Mouse (Mus musculus): ENCODE data around the gene Pou2f1. TPM values are rescaled to one million over a fixed set of nuclear protein-coding genes. Genes with fewer than 3 reads are reported as not detected.
A peak's percentile ranks its signal among the peaks of the same experiment; 100 is the strongest.
"Not testable (repeated sequence)": the region's sequence is repeated elsewhere in the genome, so short reads cannot be mapped to it uniquely, and the experiment has no call there.

The Pou2f1 gene
- polyA plus RNA-seq, 1 experiment from 2014 or later = 3.4 TPM

GRCm38 (mm10) chr1:166000601-166001120, 1.8 kb downstream of the Pou2f1 start:
- Histone ChIP-seq H3K9ac (replicated peaks) (peak overlapping the region; percentile 98), H3K36me3 (replicated peaks; ENCODE audit: insufficient read depth, low read length) (no peaks in the 10 kb centered on the region), H3K4me1 (ENCODE audit: insufficient read depth) (peaks cover 16% of the 10 kb centered on the region), H3K27ac (ENCODE audit: low read depth) (peak overlapping the region; percentile 98), H3K9me3 (ENCODE audit: low read length) (no peaks in the 10 kb centered on the region), H3K4me3 (ENCODE audit: low read depth, low read length) (peak overlapping the region; percentile 98), H3K4me2 (ENCODE audit: low read depth, low read length) (peak overlapping the region; percentile 99), H3K27me3 (ENCODE audit: insufficient read depth, low read length) (no peaks in the 10 kb centered on the region)
- TF ChIP-seq CTCF (IDR thresholded peaks at IDR 0.05; ENCODE audit: low read depth) (no peak), EP300 (IDR thresholded peaks at IDR 0.05; ENCODE audit: low read depth) (no peak)
- DNase-seq = no peak
- WGBS (ENCODE audit: insufficient replicate concordance) = 34% methylated on average over 7 of the region's 7 CpGs
- no peak for ATAC-seq

GRCm38 (mm10) chr1:165999709-166000108, 2.8 kb downstream of the Pou2f1 start:
- Histone ChIP-seq H3K4me3 (ENCODE audit: low read depth, low read length) (no peak overlapping the region), H3K27me3 (ENCODE audit: insufficient read depth, low read length) (no peaks in the 10 kb centered on the region), H3K36me3 (replicated peaks; ENCODE audit: insufficient read depth, low read length) (no peaks in the 10 kb centered on the region), H3K4me1 (ENCODE audit: insufficient read depth) (peaks cover 16% of the 10 kb centered on the region), H3K4me2 (ENCODE audit: low read depth, low read length) (no peak overlapping the region), H3K9me3 (ENCODE audit: low read length) (no peaks in the 10 kb centered on the region), H3K27ac (ENCODE audit: low read depth) (no peak overlapping the region; the same call in 1 of the 2 replicates), H3K9ac (replicated peaks) (no peak overlapping the region)
- ATAC-seq (no peak), DNase-seq (no peak)
- TF ChIP-seq EP300 (IDR thresholded peaks at IDR 0.05; ENCODE audit: low read depth) (no peak), CTCF (IDR thresholded peaks at IDR 0.05; ENCODE audit: low read depth) (no peak)
- WGBS (ENCODE audit: insufficient replicate concordance) = 61% methylated on average over 1 of the region's 1 CpGs

- Histone ChIP-seq H3K4me3 (ENCODE audit: low read depth, low read length) (no peak overlapping the region), H3K4me2 (ENCODE audit: low read depth, low read length) (no peak overlapping the region), H3K27ac (ENCODE audit: low read depth) (no peak overlapping the region), H3K9me3 (ENCODE audit: low read length) (no peaks in the 10 kb centered on the region), H3K4me1 (ENCODE audit: insufficient read depth) (peaks cover 17% of the 10 kb centered on the region), H3K9ac (replicated peaks) (no peak overlapping the region), H3K36me3 (replicated peaks; ENCODE audit: insufficient read depth, low read length) (no peaks in the 10 kb centered on the region; the same call in 1 of the 2 replicates), H3K27me3 (ENCODE audit: insufficient read depth, low read length) (no peaks in the 10 kb centered on the region)
- TF ChIP-seq CTCF (IDR thresholded peaks at IDR 0.05; ENCODE audit: low read depth) (no peak), EP300 (IDR thresholded peaks at IDR 0.05; ENCODE audit: low read depth) (no peak)
- 87% methylated on average over 7 of the region's 7 CpGs for WGBS (ENCODE audit: insufficient replicate concordance)
- no peak for ATAC-seq
- DNase-seq = no peak
These were observed 6.8 kb downstream of the Pou2f1 start for GRCm38 (mm10) chr1:165995661-165996055.

GRCm38 (mm10) chr1:165995011-165995660, 7.3 kb downstream of the Pou2f1 start:
- DNase-seq; H3K9ac ChIP-seq (replicated peaks); H3K4me3 ChIP-seq (ENCODE audit: low read depth, low read length); ATAC-seq; H3K4me2 ChIP-seq (ENCODE audit: low read depth, low read length); H3K27ac ChIP-seq (ENCODE audit: low read depth); H3K9me3 ChIP-seq (ENCODE audit: low read length); H3K27me3 ChIP-seq (ENCODE audit: insufficient read depth, low read length); H3K36me3 ChIP-seq (replicated peaks; ENCODE audit: insufficient read depth, low read length): not testable (repeated sequence)
- 87% methylated on average over 6 of the region's 7 CpGs for WGBS (ENCODE audit: insufficient replicate concordance)
- peaks cover 12% of the 10 kb centered on the region for H3K4me1 ChIP-seq (ENCODE audit: insufficient read depth)

GRCm38 (mm10) chr1:165994279-165994678, 8.2 kb downstream of the Pou2f1 start:
- H3K9me3 ChIP-seq (ENCODE audit: low read length) = no peaks in the 10 kb centered on the region
- ATAC-seq = no peak
- 43% methylated on average over 1 of the region's 1 CpGs for WGBS (ENCODE audit: insufficient replicate concordance)

GRCm38 (mm10) chr1:165993270-165994156, 9.0 kb downstream of the Pou2f1 start:
- no peak overlapping the region for H3K4me2 ChIP-seq (ENCODE audit: low read depth, low read length)
- no peaks in the 10 kb centered on the region for H3K27me3 ChIP-seq (ENCODE audit: insufficient read depth, low read length)
- DNase-seq (no peak), ATAC-seq (no peak)
- no peaks in the 10 kb centered on the region; the same call in 1 of the 2 replicates for H3K36me3 ChIP-seq (replicated peaks; ENCODE audit: insufficient read depth, low read length)
- no peak overlapping the region for H3K4me3 ChIP-seq (ENCODE audit: low read depth, low read length)
- no peak overlapping the region for H3K27ac ChIP-seq (ENCODE audit: low read depth)
- no peak for TF ChIP-seq CTCF (IDR thresholded peaks at IDR 0.05; ENCODE audit: low read depth)
- no peak for TF ChIP-seq EP300 (IDR thresholded peaks at IDR 0.05; ENCODE audit: low read depth)
- peaks cover 9% of the 10 kb centered on the region; the same call in 1 of the 2 replicates for H3K4me1 ChIP-seq (ENCODE audit: insufficient read depth)
- H3K9ac ChIP-seq (replicated peaks) = no peak overlapping the region
- WGBS (ENCODE audit: insufficient replicate concordance) = 77% methylated on average over 6 of the region's 6 CpGs
- no peaks in the 10 kb centered on the region for H3K9me3 ChIP-seq (ENCODE audit: low read length)

More at GRCm38 (mm10) chr1:165994279-165994678, 8.2 kb downstream of the Pou2f1 start:
- no peak for DNase-seq
- Histone ChIP-seq H3K4me2 (ENCODE audit: low read depth, low read length) (no peak overlapping the region), H3K27me3 (ENCODE audit: insufficient read depth, low read length) (no peaks in the 10 kb centered on the region), H3K4me1 (ENCODE audit: insufficient read depth) (peaks cover 11% of the 10 kb centered on the region; the same call in 1 of the 2 replicates), H3K36me3 (replicated peaks; ENCODE audit: insufficient read depth, low read length) (no peaks in the 10 kb centered on the region; the same call in 1 of the 2 replicates), H3K4me3 (ENCODE audit: low read depth, low read length) (no peak overlapping the region), H3K9ac (replicated peaks) (no peak overlapping the region), H3K27ac (ENCODE audit: low read depth) (no peak overlapping the region)
- no peak for TF ChIP-seq CTCF (IDR thresholded peaks at IDR 0.05; ENCODE audit: low read depth)
- no peak for TF ChIP-seq EP300 (IDR thresholded peaks at IDR 0.05; ENCODE audit: low read depth)

Data from liver, postnatal 0 days (tissue).